Mouse (Mus musculus) megakaryocyte, embryonic 14.5 days (primary cell): ENCODE results near the gene Prr14l. TPM values are rescaled to one million over a fixed set of nuclear protein-coding genes. Genes with fewer than 3 reads are reported as not detected.

Experiments
- H3K27me3 ChIP-seq: replicated peaks from 2 replicates; pipeline ENCODE3; 2012; ENCODE audit warnings: inconsistent platforms
- H3K36me3 ChIP-seq: replicated peaks from 2 replicates; pipeline ENCODE3; 2012; ENCODE audit warnings: low read length, inconsistent platforms, mixed read lengths
- H3K4me1 ChIP-seq: 2 replicates; pipeline ENCODE4 v1.6.1; 2012; ENCODE audit warnings: inconsistent platforms
- H3K4me3 ChIP-seq: replicated peaks from 2 replicates; pipeline ENCODE3; 2012; ENCODE audit warnings: moderate library complexity, mild to moderate bottlenecking, inconsistent platforms
- H3K9me3 ChIP-seq: 2 replicates; pipeline ENCODE4 v1.6.1; 2012; ENCODE audit warnings: inconsistent platforms
- FLI1 ChIP-seq: IDR thresholded peaks from 2 replicates; pipeline ENCODE4 v1.6.1; 2012; ENCODE audit warnings: low read length, inconsistent platforms, mixed read lengths
- GATA1 ChIP-seq: IDR thresholded peaks from 3 replicates; pipeline ENCODE4 v1.6.1; 2012; ENCODE audit warnings: mixed read lengths, low read length, inconsistent platforms, borderline replicate concordance
- polyA plus RNA-seq: library from polyadenylated mRNA; stranded (reverse); fragments of >175 nt; gene quantifications from 2 replicates; pipeline ENCODE4 v1.2.3, GENCODE M21; 2012; ENCODE audit warnings: low replicate concordance; ENCODE audit not compliant: insufficient read depth

The Prr14l gene
- polyA plus RNA-seq, 1 experiment: 1.3 TPM

- Histone ChIP-seq H3K36me3 (peaks cover 93% of the 10 kb centered on the region), H3K4me1 (peaks cover 34% of the 10 kb centered on the region), H3K9me3 (no peaks in the 10 kb centered on the region), H3K27me3 (no peaks in the 10 kb centered on the region), H3K4me3 (no peak overlapping the region)
- TF ChIP-seq GATA1 (no peak), FLI1 (no peak)
These were observed 113.9 kb downstream of the Prr14l start for GRCm38 (mm10) chr5:32740138-32740537.

Other genes starting within 250 kb of the Prr14l start
- gene Yes1, start 243.1 kb downstream of the Prr14l start, polyA plus RNA-seq: not detected in 2 replicates
- 19.8 and 36.8 TPM in 2 replicates for gene Pisd, start 68.6 kb downstream of the Prr14l start, polyA plus RNA-seq
- 1.2 TPM in 1 of 2 replicates, not detected in the other for gene Gm20671, start 27.1 kb downstream of the Prr14l start, polyA plus RNA-seq
- gene Depdc5, start 9.4 kb upstream of the Prr14l start, polyA plus RNA-seq: 0.47 and 0.94 TPM in 2 replicates
- 92.7 and 241 TPM in 2 replicates for gene Ywhah, start 164.6 kb upstream of the Prr14l start, polyA plus RNA-seq
- gene Slc5a1, start 250.0 kb upstream of the Prr14l start, polyA plus RNA-seq: not detected in 2 replicates